Mouse (Mus musculus) stomach, postnatal 0 days (tissue): ENCODE measurements at regions not wholly inside any gene's neighbourhood (a gene's known extent, or its start where the extent isn't known, plus 50 kb on each side); places are given as distances from the start of the nearest gene placed in this dataset.

Experiments used
- ATAC-seq: fragments of 200-750 bp; cut with Nextera tagmentation; 2 replicates; pipeline ENCODE4 v1.8.0; 2017; ENCODE audit not compliant: low FRiP score, low TSS enrichment
- DNase-seq: peaks from one replicate; pipeline ENCODE4 v3.0.0-alpha.2; 2016; ENCODE audit warnings: low spot score
- H3K27ac ChIP-seq: fragments of 300-500 bp; sonication (generic); replicated peaks from 2 replicates; pipeline ENCODE4 v1.5.1; 2014; ENCODE audit warnings: mild to moderate bottlenecking, control low read depth
- H3K27me3 ChIP-seq: fragments of 300-500 bp; sonication (generic); 2 replicates; pipeline ENCODE4 v1.6.1; 2014; ENCODE audit warnings: low read length; ENCODE audit not compliant: control insufficient read depth, insufficient read depth
- H3K36me3 ChIP-seq: fragments of 300-500 bp; sonication (generic); 2 replicates; pipeline ENCODE4 v1.6.1; 2014; ENCODE audit warnings: low read length, mixed read lengths; ENCODE audit not compliant: control insufficient read depth, insufficient read depth
- H3K4me1 ChIP-seq: fragments of 300-500 bp; sonication (generic); replicated peaks from 2 replicates; pipeline ENCODE4 v1.6.1; 2014; ENCODE audit warnings: antibody characterized with exemption; ENCODE audit not compliant: control insufficient read depth, insufficient read depth
- H3K4me2 ChIP-seq: fragments of 300-500 bp; sonication (generic); replicated peaks from 2 replicates; pipeline ENCODE4 v1.6.1; 2014; ENCODE audit warnings: low read depth, mild to moderate bottlenecking, control low read depth, moderate library complexity
- H3K4me3 ChIP-seq: fragments of 300-500 bp; sonication (generic); 2 replicates; pipeline ENCODE4 v1.5.1; 2014; ENCODE audit warnings: low read depth, low read length, control low read depth
- H3K9ac ChIP-seq: fragments of 300-500 bp; sonication (generic); 2 replicates; pipeline ENCODE4 v1.6.1; 2014; ENCODE audit warnings: mild to moderate bottlenecking, low read length, control low read depth, mixed read lengths
- H3K9me3 ChIP-seq: fragments of 300-500 bp; sonication (generic); 2 replicates; pipeline ENCODE4 v1.6.1; 2016; ENCODE audit warnings: low read length; ENCODE audit not compliant: control insufficient read depth
- CTCF ChIP-seq: IDR thresholded peaks from 2 replicates; pipeline ENCODE4 v1.5.1; 2016; ENCODE audit warnings: antibody characterized with exemption, low read depth, mild to moderate bottlenecking, moderate library complexity
- EP300 ChIP-seq: optimal IDR thresholded peaks from 2 replicates; pipeline ENCODE3; 2016; ENCODE audit warnings: antibody characterized with exemption
- WGBS: fragments of 180-500 bp; shearing (Covaris S2); extraction: QIAGEN DNeasy Blood & Tissue Kit; methylation state at CpG from one replicate; pipeline ENCODE4 v1.1.7; 2014; 5-methylcytosine and 5-hydroxymethylcytosine counted together

- Histone ChIP-seq H3K9me3 (no peaks in the 10 kb centered on the region), H3K9ac (no peak overlapping the region), H3K36me3 (no peaks in the 10 kb centered on the region), H3K27ac (no peak overlapping the region), H3K4me2 (no peak overlapping the region), H3K4me1 (no peaks in the 10 kb centered on the region), H3K4me3 (no peak overlapping the region), H3K27me3 (no peaks in the 10 kb centered on the region)
- WGBS = 88% methylated on average over 1 of the region's 1 CpGs
- ATAC-seq (no peak), DNase-seq (no peak)
- TF ChIP-seq EP300 (no peak), CTCF (no peak)
Measured at GRCm38 (mm10) chr9:25426941-25427340, 54.4 kb upstream of the Eepd1 start.

GRCm38 (mm10) chr9:25429450-25430213 lies 51.7 kb upstream of the Eepd1 start:
- H3K36me3 ChIP-seq = no peaks in the 10 kb centered on the region
- ATAC-seq (no peak), DNase-seq (no peak)
- 54% methylated on average over 6 of the region's 6 CpGs for WGBS
- H3K9me3 ChIP-seq = no peaks in the 10 kb centered on the region
- no peak overlapping the region for H3K9ac ChIP-seq
- TF ChIP-seq CTCF (no peak), EP300 (no peak)
- H3K27ac ChIP-seq = no peak overlapping the region
- no peak overlapping the region for H3K4me3 ChIP-seq
- H3K4me1 ChIP-seq = no peaks in the 10 kb centered on the region
- no peaks in the 10 kb centered on the region for H3K27me3 ChIP-seq
- no peak overlapping the region for H3K4me2 ChIP-seq
